ENCODE assay signal across 10 mouse cellular contexts in genomic region chr13:58065316-58065715, GRCm38 (mm10). TPM values are rescaled to one million over a fixed set of nuclear protein-coding genes. Genes with fewer than 3 reads are reported as not detected.
DNase-seq lines count a peak whose midpoint lies in the region; ATAC-seq lines count a peak whose summit lies in the region.
"Had no signal": no experiment of that assay in that cellular context is flagged by ENCODE, and none has a peak within 500 bp of the region (broad histone marks: within the 10 kb centered on the region; RNA-seq: fewer than 3 reads in every experiment).

No protein-coding gene starts in this region.

- 57% methylated on average over 5 of the region's 5 CpGs for WGBS in kidney, embryonic 14.5 days
- 57% methylated on average over 5 of the region's 5 CpGs for WGBS in kidney, embryonic 16.5 days

- no peak overlapping the region for H3K4me2 ChIP-seq in kidney, embryonic 14.5 days (replicated peaks; ENCODE audit: low read depth, low read length)
- no peak overlapping the region for H3K4me2 ChIP-seq in kidney, embryonic 16.5 days (replicated peaks; ENCODE audit: low read depth, low read length)

- no peak overlapping the region for H3K9ac ChIP-seq in kidney, embryonic 14.5 days (ENCODE audit: low read depth, low read length)
- no peak overlapping the region for H3K9ac ChIP-seq in kidney, embryonic 16.5 days (replicated peaks; ENCODE audit: low read length)

- ATAC-seq in kidney, embryonic 14.5 days (ENCODE audit: low FRiP score, low TSS enrichment), result no peak
- no peak for ATAC-seq in kidney, embryonic 16.5 days (ENCODE audit: low FRiP score, low TSS enrichment)
- no peak for ATAC-seq in erythroblast, adult 5-6 weeks (replicated peaks; ENCODE audit: low FRiP score, poor library complexity, severe bottlenecking)
- ATAC-seq: inflammation-experienced regulatory T-cells, adult 6 months had no signal

- no peak overlapping the region for H3K4me3 ChIP-seq in kidney, embryonic 14.5 days (ENCODE audit: low read length)
- no peak overlapping the region for H3K4me3 ChIP-seq in kidney, embryonic 16.5 days (ENCODE audit: low read length)
- H3K4me3 ChIP-seq: megakaryocyte, embryonic 14.5 days had no signal

- H3K9me3 ChIP-seq in kidney, embryonic 14.5 days (ENCODE audit: control insufficient read depth, low read length), result no peaks in the 10 kb centered on the region
- H3K9me3 ChIP-seq in kidney, embryonic 16.5 days (ENCODE audit: low read length), result no peaks in the 10 kb centered on the region
- H3K9me3 ChIP-seq: megakaryocyte, embryonic 14.5 days had no signal

- no peaks in the 10 kb centered on the region for H3K36me3 ChIP-seq in kidney, embryonic 14.5 days (ENCODE audit: control insufficient read depth, insufficient read depth, low read length)
- peaks cover 15% of the 10 kb centered on the region for H3K36me3 ChIP-seq in kidney, embryonic 16.5 days (ENCODE audit: insufficient read depth, low read length)

- H3K27me3 ChIP-seq in kidney, embryonic 14.5 days (ENCODE audit: control insufficient read depth, insufficient read depth, low read length), result no peaks in the 10 kb centered on the region
- H3K27me3 ChIP-seq in kidney, embryonic 16.5 days (ENCODE audit: insufficient read depth, low read length), result no peaks in the 10 kb centered on the region

- peaks cover 27% of the 10 kb centered on the region for H3K4me1 ChIP-seq in kidney, embryonic 14.5 days (ENCODE audit: control insufficient read depth, insufficient read depth, low read length)
- H3K4me1 ChIP-seq in kidney, embryonic 16.5 days (ENCODE audit: insufficient read depth, low read length), result peaks cover 52% of the 10 kb centered on the region

- peak; percentile 85 for DNase-seq in kidney, adult 11 months
- DNase-seq in urinary bladder, postnatal 36 days (ENCODE audit: low spot score in 2 of 2), result peak; percentile 3 to 31
- no peak for DNase-seq in urinary bladder, adult 2 months (ENCODE audit: low spot score)
- DNase-seq in cerebellum, adult 9-11 months, result no peak
- DNase-seq: cerebellum, postnatal 10 days had no signal

- no peak overlapping the region for H3K27ac ChIP-seq in kidney, embryonic 14.5 days (ENCODE audit: low read depth, low read length)
- peak overlapping the region; percentile 96 for H3K27ac ChIP-seq in kidney, embryonic 16.5 days (ENCODE audit: low read length)

RNA-seq across cellular contexts. Expression of gene Klhl3, which starts 48.1 kb away (rescaled TPM):
- polyA plus RNA-seq in kidney, embryonic 14.5 days (2014; fragmentation: Nextera tagmentation; extraction: Ambion mirVana), result 4.1 and 6.0 TPM in 2 replicates
- polyA plus RNA-seq in urinary bladder, adult 2 months (2012; rRNA removed), result 1.6 and 2.1 TPM in 2 replicates
- 8.2 and 9.2 TPM in 2 replicates for polyA plus RNA-seq in kidney, embryonic 16.5 days (2015; fragmentation: Nextera tagmentation; extraction: Ambion mirVana)
- total RNA-seq in erythroblast, adult 5-6 weeks (2015; ENCODE audit: low replicate concordance), result 0.21 TPM in 1 of 2 replicates, not detected in the other
- 0.14 TPM in 1 of 2 replicates, not detected in the other for total RNA-seq in erythroblast, adult 5-6 weeks (2017; ENCODE audit: low replicate concordance)

Comparison
In these comparisons a context has a peak if more than half of its experiments do, and no peak if none do; other contexts are left out.
1. DNase-seq: peak in kidney, adult 11 months (single experiment) and urinary bladder, postnatal 36 days (2 of 2); none in urinary bladder, adult 2 months (single experiment) and cerebellum, adult 9-11 months (single experiment).